Mouse (Mus musculus): Measurements from ENCODE around the gene Tnk2. TPM values are rescaled to one million over a fixed set of nuclear protein-coding genes. Genes with fewer than 3 reads are reported as not detected.

Gene Tnk2
- 106 and 114 TPM in 2 replicates for polyA plus RNA-seq (2012; rRNA removed)

DNA sequence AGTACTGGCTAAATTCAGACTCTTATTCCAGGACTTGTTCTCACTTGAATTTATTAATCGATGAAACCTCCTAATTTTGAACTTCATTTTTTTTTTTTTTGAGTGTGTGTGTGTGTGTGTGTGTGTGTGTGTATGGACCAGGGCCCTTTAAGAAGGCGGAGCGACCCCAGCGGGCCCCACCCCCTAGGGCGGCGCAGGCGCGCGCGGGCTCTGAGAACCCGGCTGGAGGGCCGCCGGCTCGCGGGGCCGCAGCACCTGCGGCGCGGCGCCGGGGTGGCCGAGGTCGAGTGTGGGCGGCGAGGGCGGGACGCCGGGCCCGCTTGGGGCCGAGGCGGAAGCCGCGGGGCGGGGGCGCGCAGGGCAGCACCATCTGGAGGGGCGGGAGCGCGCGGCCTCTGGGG is at the start of gene Tnk2:
TSS of gene Tnk2 (plus strand) at position 214 of the 401 bp plus-strand sequence.
- DNase-seq (ENCODE audit: low spot score): peak; percentile 83

GRCm38 (mm10) chr16:32593916-32594315 is 49.8 kb upstream of the Tnk2 start:
- DNase-seq (ENCODE audit: low spot score): no peak

DNA sequence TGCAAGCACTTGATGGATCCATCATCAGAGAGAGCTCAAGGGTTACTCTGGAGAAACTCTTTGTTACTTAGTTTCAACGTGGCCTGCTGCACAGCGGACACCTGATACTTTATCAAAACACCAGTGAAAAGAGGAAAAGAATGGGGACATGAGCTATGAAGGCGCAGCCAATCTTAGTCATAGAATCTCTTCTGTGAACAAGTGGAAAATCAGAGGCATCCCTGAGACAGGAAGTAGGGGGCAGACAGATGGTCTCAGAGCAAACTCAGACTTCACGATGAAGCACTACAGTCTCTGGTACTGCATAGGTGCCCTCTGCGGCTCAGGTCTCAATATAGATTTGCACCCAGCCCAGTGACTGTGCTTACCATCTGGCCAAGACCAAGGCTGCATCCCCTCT is 49.0 kb upstream of the Tnk2 start:
- DNase-seq (ENCODE audit: low spot score): no peak

GRCm38 (mm10) chr16:32595142-32595855 is 48.4 kb upstream of the Tnk2 start:
- DNase-seq (ENCODE audit: low spot score): no peak

DNA sequence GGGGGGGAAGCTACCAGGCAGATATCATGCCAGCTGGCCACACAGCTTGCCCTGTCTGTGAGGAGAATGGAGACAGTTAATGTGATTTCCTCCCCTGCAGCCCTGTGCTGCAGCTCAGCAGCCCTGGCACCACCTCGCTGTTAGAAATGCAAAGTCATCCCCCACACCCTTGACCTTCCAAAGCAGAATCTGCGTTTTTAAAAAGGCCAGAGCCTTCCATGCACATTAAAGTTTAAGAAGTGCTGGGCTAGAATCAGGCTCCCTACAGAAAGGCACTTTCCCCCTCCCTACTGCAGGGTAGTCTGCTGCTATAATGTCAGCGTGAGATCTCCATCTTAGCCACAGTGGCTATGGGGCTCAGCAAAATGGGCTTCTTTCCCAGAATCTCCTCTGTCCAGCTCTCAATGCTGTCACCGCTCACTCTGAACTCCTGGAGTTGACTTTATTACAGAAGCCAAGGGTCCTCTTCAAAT is 45.7 kb upstream of the Tnk2 start:
- no peak for DNase-seq (ENCODE audit: low spot score)

DNA sequence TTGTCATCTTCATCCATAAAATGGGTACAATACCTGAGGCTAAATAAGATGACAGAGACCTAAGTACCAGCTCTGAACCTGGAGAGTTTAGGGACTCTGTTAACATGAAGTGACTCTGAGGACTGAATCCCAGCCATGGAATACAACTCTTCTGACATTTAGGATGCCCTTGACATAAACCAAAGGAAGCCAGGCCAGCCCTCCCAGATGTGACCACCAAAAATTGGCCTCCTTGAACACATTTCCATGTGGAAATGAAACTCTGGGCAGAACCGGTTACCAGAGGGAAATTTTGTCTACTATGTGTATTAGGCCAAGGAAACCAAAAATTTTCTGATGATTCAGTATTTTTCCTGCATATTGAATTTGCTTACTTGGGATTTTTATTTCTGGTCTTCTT is 44.5 kb upstream of the Tnk2 start:
- no peak for DNase-seq (ENCODE audit: low spot score)

DNA sequence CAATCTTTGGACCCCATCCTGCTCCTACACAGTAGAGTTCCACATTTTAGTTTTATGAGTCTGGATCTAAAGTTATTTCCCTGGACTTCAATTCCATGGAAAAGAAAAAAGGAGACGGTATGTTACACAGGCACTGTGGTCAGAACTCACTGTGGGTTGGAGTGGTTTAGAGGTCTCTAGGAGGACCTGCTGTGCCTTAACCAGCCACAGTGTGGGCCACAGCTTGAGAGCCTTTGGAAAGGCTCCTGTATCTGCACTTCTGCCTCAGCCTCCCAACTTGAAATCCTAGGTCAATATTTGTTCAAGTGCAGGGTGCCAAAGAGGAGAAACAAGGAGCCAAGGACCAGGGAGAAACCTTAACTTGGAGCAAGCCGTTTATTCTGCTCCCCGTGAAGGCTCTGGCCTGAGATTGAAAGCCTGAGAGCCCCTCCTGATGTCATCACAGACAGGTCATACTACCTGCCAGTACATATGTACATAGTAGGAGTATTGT is 41.4 kb upstream of the Tnk2 start:
- no peak for DNase-seq (ENCODE audit: low spot score)

GRCm38 (mm10) chr16:32607562-32608343 is 35.9 kb upstream of the Tnk2 start:
- DNase-seq (ENCODE audit: low spot score): no peak

GRCm38 (mm10) chr16:32608344-32608711 is 35.3 kb upstream of the Tnk2 start:
- no peak for DNase-seq (ENCODE audit: low spot score)

DNA sequence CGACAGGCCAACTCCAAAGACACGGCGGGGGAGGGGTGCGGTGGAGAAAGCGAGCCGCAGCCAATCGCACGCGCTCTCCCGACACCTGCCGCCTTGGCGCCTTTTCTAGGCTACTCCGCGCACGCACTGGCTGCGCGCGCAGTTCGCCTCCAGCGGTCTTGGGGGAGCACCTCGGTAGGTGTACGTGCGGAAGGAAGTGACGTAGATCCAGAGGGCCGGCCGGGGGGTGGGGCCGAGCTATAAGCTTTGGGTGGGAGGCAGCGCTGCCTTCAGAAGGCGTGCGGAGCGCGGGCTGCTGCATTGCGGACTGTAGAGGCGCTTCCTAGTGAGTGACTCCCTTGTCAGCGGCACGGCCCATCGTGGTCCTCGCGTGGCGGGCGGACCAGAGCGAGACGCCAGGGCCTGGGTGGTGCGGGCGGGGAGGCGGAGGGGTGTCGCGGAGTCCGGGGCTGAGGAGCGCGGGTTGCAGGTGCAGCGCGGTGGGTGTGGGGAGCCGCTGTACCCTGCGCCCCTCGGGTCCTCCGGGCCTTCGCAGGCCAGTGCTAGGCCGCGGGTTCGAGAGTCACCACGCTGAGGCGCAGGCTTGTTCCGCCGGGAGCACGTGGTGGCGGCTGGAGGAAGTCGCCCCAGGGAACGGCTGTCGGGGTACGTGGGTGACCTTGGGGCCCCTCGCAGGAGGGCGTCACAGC is 34.8 kb upstream of the Tnk2 start, which contains the start of gene Tfrc:
TSS of gene Tfrc (plus strand) at position 209 of the 689 bp plus-strand sequence.
- peak; percentile 93 for DNase-seq (ENCODE audit: low spot score)

DNA sequence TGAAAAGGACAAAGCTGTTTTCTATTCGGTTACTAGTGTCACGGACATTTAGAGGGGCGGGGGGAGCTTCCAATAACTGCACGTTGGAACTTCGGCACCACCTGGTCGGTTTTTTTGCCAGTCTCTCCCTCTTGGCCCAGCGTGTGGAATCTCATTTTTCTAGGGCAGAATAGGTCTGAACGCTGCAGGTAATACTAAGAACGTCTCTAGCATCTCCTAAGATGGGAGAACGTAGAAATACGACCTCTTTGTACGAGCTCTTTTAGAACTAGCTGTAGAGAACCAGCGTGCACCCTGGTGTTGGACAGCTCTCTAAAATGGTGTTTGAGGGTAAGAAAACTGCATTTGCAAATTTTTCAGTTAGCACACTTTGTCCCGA is 34.3 kb upstream of the Tnk2 start:
- no peak for DNase-seq (ENCODE audit: low spot score)

- DNase-seq (ENCODE audit: low spot score): no peak
Measured at GRCm38 (mm10) chr16:32610460-32611255, 33.0 kb upstream of the Tnk2 start.

DNA sequence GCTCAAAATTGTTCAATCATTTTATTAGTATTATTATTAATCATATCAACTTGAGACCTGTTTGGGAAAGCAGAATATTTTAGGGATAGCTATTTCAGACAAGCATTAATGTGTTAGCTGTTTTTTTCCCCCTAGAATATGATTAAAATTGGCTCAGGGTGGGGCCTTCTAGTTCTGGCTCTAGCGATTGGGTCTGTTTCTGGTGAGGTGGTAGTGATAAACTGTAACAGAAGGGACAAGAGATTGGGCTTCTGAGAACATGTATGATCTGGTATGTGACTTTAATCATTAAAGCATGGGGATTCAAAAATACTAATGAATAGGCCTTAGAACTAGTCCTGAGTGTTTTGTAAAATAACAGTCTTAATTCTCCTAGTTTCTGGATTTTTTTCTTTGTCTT is 31.6 kb upstream of the Tnk2 start:
- DNase-seq (ENCODE audit: low spot score): no peak

GRCm38 (mm10) chr16:32613269-32613834 is 30.3 kb upstream of the Tnk2 start:
- DNase-seq (ENCODE audit: low spot score): no peak

DNA sequence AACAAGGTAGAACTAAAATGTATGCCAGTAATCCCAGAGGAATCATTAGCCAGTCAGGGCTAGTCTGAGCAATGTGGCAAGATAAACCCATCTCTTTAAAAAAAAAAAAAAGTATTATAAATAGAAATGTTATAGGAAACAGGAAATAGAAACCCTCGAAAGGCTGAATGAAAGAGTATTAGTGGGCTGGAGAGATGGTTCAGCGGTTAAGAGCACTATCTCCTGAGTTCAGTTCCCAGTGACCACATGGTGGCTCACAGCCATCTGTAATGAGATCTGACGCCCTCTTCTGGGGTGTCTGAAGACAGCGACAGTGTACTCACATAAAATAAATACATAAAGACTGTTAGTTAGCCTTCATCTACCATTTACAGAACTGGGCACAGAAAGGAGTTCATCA is 29.6 kb upstream of the Tnk2 start:
- DNase-seq (ENCODE audit: low spot score): no peak

- no peak for DNase-seq (ENCODE audit: low spot score)
Measured at GRCm38 (mm10) chr16:32618946-32619345, 24.7 kb upstream of the Tnk2 start.

DNA sequence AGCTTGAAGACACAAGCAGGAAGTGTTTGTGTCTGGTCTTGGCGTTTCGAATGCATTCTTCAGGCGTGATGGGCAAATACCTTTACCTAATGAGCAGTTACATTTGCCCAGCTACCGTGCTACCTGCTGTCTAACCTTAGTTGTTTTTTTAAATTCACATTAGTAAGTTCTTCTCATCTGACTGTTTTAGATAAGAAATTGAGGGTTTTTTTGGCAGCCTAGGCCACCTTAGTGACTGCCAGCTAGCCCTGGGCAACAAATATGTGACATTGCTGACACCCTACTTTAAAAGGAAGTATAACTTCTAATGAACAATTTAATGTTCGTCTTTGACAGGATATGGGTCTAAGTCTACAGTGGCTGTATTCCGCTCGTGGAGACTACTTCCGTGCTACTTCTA is 15.5 kb upstream of the Tnk2 start:
- no peak for DNase-seq (ENCODE audit: low spot score)

DNA sequence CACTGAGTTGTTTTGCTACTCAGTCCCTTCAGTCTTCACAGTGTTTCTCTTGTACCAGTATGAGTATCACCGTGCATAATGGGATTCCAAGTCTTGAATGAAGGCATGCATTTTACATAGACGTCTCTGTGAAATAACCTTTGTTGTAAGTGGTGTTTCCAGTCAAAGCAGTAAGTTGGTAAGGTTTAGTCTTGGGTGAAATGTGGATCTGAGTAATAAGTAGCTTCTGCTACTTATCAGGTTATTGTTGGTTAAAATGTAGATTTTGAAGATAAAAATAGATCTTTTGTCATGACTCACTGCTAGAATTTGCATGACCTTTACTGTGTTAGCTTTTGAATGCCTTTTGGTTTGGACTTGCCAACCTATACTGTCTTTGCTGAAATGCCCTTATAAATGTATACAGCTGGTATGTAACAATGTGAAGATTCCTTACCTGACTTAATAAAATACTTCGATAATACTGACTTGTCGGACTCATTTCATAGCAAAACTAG is 11.3 kb upstream of the Tnk2 start:
- no peak for DNase-seq (ENCODE audit: low spot score)

GRCm38 (mm10) chr16:32633486-32634012 is 10.1 kb upstream of the Tnk2 start:
- no peak for DNase-seq (ENCODE audit: low spot score)

- no peak for DNase-seq (ENCODE audit: low spot score)
Measured at GRCm38 (mm10) chr16:32634183-32634582, 9.5 kb upstream of the Tnk2 start.

GRCm38 (mm10) chr16:32635314-32635713 is 8.4 kb upstream of the Tnk2 start:
- DNase-seq (ENCODE audit: low spot score): no peak

All from urinary bladder, adult 2 months (tissue).